Mouse (Mus musculus) thymus, postnatal 10 days (tissue): Measurements from ENCODE around the gene Nhlrc4.

ENCODE experiments used
- DNase-seq, 2 experiments: peaks; one replicate each; pipeline ENCODE4 v3.0.0; 2021; ENCODE audit warnings: low spot score in 2 of 2

Gene Nhlrc4

GRCm38 (mm10) chr17:25944366-25945163 is at the start of gene Nhlrc4, which contains the start of gene Pigq:
Gene Nhlrc4, minus strand, starts transcription at chr17:25944961.
Gene Pigq, minus strand, starts transcription at chr17:25944936.
- no peak for DNase-seq

GRCm38 (mm10) chr17:25993489-25993888 is 48.7 kb upstream of the Nhlrc4 start:
- no peak for DNase-seq

GRCm38 (mm10) chr17:25992274-25992673 is 47.5 kb upstream of the Nhlrc4 start:
- DNase-seq: no peak

- no peak for DNase-seq
Measured at GRCm38 (mm10) chr17:25990331-25990730, 45.6 kb upstream of the Nhlrc4 start.

GRCm38 (mm10) chr17:25985306-25986294 is 40.8 kb upstream of the Nhlrc4 start, which contains the start of gene Capn15:
Gene Capn15, minus strand, starts transcription at chr17:25985796.
- peak; percentile 83 to 89 for DNase-seq

GRCm38 (mm10) chr17:25984556-25985305 is 40.0 kb upstream of the Nhlrc4 start:
- DNase-seq: peak in 1 of 2 experiments; percentile 21

- no peak for DNase-seq
Measured at GRCm38 (mm10) chr17:25984066-25984465, 39.3 kb upstream of the Nhlrc4 start.

GRCm38 (mm10) chr17:25982913-25983312 is 38.2 kb upstream of the Nhlrc4 start:
- no peak for DNase-seq

GRCm38 (mm10) chr17:25980854-25981253 is 36.1 kb upstream of the Nhlrc4 start:
- no peak for DNase-seq

- no peak for DNase-seq
Measured at GRCm38 (mm10) chr17:25979829-25980738, 35.3 kb upstream of the Nhlrc4 start.

GRCm38 (mm10) chr17:25970954-25971707 is 26.4 kb upstream of the Nhlrc4 start:
- no peak for DNase-seq

GRCm38 (mm10) chr17:25970448-25970847 is 25.7 kb upstream of the Nhlrc4 start:
- DNase-seq: no peak

- DNase-seq: no peak
Measured at GRCm38 (mm10) chr17:25968176-25968575, 23.4 kb upstream of the Nhlrc4 start.

- no peak for DNase-seq
Measured at GRCm38 (mm10) chr17:25967652-25968051, 22.9 kb upstream of the Nhlrc4 start.

- no peak for DNase-seq
Measured at GRCm38 (mm10) chr17:25964271-25964670, 19.5 kb upstream of the Nhlrc4 start.

- DNase-seq: no peak
Measured at GRCm38 (mm10) chr17:25962413-25962905, 17.7 kb upstream of the Nhlrc4 start.

GRCm38 (mm10) chr17:25961566-25961965 is 16.8 kb upstream of the Nhlrc4 start:
- DNase-seq: no peak

GRCm38 (mm10) chr17:25959630-25960467 is 15.1 kb upstream of the Nhlrc4 start:
- no peak for DNase-seq
